Mouse (Mus musculus): ENCODE results near the gene Ecm1. TPM values are rescaled to one million over a fixed set of nuclear protein-coding genes. Genes with fewer than 3 reads are reported as not detected.
A peak's percentile ranks its signal among the peaks of the same experiment; 100 is the strongest.
"Not testable (repeated sequence)": the region's sequence is repeated elsewhere in the genome, so short reads cannot be mapped to it uniquely, and the experiment has no call there.

Gene Ecm1
- polyA plus RNA-seq, 1 experiment from 2014 or later, result 178 TPM

DNA sequence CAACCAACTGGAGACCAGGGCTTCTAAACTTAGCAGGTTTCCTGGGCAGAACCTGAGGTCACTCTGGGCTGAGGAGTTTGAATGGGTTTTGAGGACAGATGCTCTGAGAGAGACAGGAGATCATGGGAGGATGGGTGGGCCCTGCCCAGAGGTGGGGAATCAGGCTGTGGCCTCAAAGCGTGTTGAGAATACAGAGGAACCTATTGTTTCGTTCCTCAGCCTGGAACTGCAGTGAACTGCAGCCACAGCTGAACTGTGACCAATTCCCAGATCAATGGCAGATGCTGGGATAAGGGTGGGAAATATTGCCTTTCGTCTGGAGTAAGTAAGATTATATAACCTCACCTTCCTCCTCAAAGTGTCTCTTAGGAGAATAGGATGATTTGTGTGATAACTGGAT, 43.6 kb downstream of the Ecm1 start:
- no peak for ATAC-seq (replicated peaks; ENCODE audit: low FRiP score, low read depth)
- 42% methylated on average over 3 of the region's 3 CpGs for WGBS

DNA sequence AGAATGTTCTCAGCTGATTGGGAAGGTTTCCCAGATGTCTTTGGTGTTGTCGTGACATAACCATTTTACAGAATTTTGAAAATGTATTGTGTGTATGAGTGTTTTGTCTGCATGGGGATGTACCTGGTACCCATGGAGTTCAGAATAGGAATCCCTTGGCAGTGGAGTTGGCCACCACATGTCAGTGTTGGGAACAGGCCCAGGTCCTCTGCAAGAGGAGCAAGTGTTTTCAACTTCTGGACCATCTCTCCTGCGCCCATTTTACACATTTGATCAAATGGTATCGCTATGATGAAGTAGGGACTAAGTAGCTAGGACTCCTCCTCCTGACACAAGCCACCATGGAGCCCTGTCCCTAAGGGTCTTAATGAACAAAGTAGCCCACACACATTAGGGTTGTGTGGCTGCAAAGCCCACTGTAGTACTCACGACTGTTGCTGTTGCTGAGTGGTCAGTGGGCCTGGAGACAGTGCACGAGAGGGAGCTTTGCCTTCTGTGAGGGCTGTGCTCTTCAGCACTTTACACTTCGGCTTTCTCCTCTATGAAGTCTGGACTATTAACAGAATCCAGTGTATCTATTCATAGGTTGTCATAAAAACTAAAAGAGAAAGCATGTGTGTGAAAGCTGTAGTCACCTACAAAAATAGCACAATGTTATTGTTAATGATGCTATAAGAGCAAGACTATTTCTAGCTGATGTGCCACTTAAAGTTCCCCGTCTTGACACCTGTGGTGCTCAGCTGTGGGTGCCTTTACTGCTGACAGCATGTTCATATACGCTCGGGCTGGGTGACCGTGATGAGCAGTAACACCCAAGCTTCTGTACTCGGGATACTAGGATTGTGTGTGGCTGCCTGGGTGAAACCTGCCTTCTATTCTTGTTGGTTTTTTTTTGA, 44.3 kb downstream of the Ecm1 start:
- Histone ChIP-seq H3K27ac (no peak overlapping the region), H3K4me2 (ENCODE audit: low read length) (no peak overlapping the region), H3K4me3 (replicated peaks; ENCODE audit: low read depth, low read length) (no peak overlapping the region), H3K9me3 (replicated peaks; ENCODE audit: low read length) (no peaks in the 10 kb centered on the region), H3K4me1 (replicated peaks; ENCODE audit: insufficient read depth, low read length) (peaks cover 11% of the 10 kb centered on the region; the same call in 1 of the 2 replicates), H3K27me3 (ENCODE audit: insufficient read depth, low read length) (no peaks in the 10 kb centered on the region), H3K36me3 (ENCODE audit: insufficient read depth, low read length) (no peaks in the 10 kb centered on the region), H3K9ac (ENCODE audit: low read depth, low read length) (no peak overlapping the region)
- WGBS, result 92% methylated on average over 11 of the region's 11 CpGs
- ATAC-seq (replicated peaks; ENCODE audit: low FRiP score, low read depth) (no peak), DNase-seq (ENCODE audit: low spot score) (no peak)
- TF ChIP-seq CTCF (IDR thresholded peaks at IDR 0.05; ENCODE audit: low read depth), result no peak

More for the DNA sequence above, 43.6 kb downstream of the Ecm1 start:
- no peak overlapping the region for H3K4me2 ChIP-seq (ENCODE audit: low read length)
- H3K27me3 ChIP-seq (ENCODE audit: insufficient read depth, low read length), result no peaks in the 10 kb centered on the region
- TF ChIP-seq CTCF (IDR thresholded peaks at IDR 0.05; ENCODE audit: low read depth), result no peak
- H3K27ac ChIP-seq, result no peak overlapping the region
- no peaks in the 10 kb centered on the region for H3K9me3 ChIP-seq (replicated peaks; ENCODE audit: low read length)
- H3K4me3 ChIP-seq (replicated peaks; ENCODE audit: low read depth, low read length), result no peak overlapping the region
- peaks cover 9% of the 10 kb centered on the region; the same call in 1 of the 2 replicates for H3K4me1 ChIP-seq (replicated peaks; ENCODE audit: insufficient read depth, low read length)
- no peaks in the 10 kb centered on the region for H3K36me3 ChIP-seq (ENCODE audit: insufficient read depth, low read length)
- no peak overlapping the region for H3K9ac ChIP-seq (ENCODE audit: low read depth, low read length)
- DNase-seq (ENCODE audit: low spot score), result no peak

DNA sequence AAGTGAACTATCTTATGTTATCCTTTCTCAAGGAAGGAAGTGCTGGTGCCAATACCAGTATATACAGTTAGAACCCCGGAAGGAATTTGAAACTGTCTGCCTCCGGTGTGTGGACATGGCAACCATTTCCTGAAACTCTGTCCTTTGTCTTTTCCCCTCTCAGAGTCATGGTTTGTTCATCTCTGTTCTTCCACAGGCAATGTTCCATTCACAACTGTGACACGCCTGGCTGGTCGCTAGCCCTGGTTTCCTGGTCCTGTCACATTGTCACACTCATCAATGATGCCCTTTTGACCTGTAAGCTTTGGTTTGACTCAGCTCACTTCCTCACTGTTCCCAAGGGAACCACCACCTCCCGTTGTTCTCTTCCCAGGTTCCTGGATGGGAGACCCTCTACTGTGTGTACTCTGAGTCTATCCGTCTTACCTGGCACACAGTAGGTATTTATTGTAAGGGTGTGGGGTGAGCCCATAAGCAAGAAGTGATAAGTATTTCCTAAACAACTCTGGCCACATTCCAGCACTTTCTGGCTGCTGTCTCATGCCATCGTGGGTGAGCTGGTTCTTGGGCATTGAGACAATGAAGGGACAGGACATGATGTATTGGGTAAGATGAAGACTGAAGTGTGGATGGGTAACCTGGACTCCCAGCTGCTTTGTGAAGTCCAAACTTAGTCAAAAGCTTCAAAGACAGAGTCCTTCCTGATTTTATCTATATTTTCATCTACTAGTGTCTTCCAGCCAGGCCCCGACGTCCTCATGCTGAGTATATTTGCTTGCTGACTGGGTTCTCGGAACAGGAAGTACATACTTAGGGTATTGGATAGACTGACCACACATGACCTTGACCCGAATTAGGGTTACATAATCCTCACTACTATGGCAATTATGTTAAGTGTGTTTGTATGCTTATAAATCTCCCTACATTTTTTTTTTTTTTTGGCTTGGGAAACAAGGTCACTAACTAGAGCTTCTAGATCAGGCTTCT, 45.3 kb downstream of the Ecm1 start:
- Histone ChIP-seq H3K9ac (ENCODE audit: low read depth, low read length) (no peak overlapping the region), H3K4me3 (replicated peaks; ENCODE audit: low read depth, low read length) (no peak overlapping the region), H3K27me3 (ENCODE audit: insufficient read depth, low read length) (no peaks in the 10 kb centered on the region), H3K27ac (peak overlapping the region; percentile 15), H3K9me3 (replicated peaks; ENCODE audit: low read length) (no peaks in the 10 kb centered on the region), H3K36me3 (ENCODE audit: insufficient read depth, low read length) (no peaks in the 10 kb centered on the region), H3K4me1 (replicated peaks; ENCODE audit: insufficient read depth, low read length) (peaks cover 14% of the 10 kb centered on the region; the same call in 1 of the 2 replicates), H3K4me2 (ENCODE audit: low read length) (no peak overlapping the region)
- no peak for TF ChIP-seq CTCF (IDR thresholded peaks at IDR 0.05; ENCODE audit: low read depth)
- no peak for DNase-seq (ENCODE audit: low spot score)
- 0 out of 2 replicates have a peak, but pooled peaks have one; percentile 14 for ATAC-seq (replicated peaks; ENCODE audit: low FRiP score, low read depth)
- WGBS, result 55% methylated on average over 11 of the region's 11 CpGs

DNA sequence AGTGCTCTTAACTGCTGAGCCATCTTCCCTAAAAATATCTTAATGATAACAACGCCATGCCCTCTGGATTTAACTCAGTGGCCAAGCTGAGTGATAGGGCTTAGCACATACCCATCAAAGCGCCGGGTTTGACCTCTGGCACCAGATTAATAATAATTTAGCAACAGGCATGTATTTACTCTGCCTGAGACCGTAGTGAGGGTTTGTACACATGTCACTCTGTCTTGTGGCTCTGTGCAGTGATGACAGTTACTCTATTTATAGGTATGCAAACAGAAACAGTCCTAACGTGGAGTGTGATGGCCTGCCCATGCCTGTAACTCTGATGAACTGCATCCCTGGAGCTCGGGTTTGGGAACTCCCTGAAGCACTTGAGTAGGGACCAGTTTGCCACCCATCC, 46.7 kb downstream of the Ecm1 start:
- Histone ChIP-seq H3K4me2 (ENCODE audit: low read length) (no peak overlapping the region), H3K27ac (no peak overlapping the region), H3K4me1 (replicated peaks; ENCODE audit: insufficient read depth, low read length) (peaks cover 23% of the 10 kb centered on the region), H3K9ac (ENCODE audit: low read depth, low read length) (no peak overlapping the region), H3K4me3 (replicated peaks; ENCODE audit: low read depth, low read length) (no peak overlapping the region), H3K36me3 (ENCODE audit: insufficient read depth, low read length) (no peaks in the 10 kb centered on the region), H3K27me3 (ENCODE audit: insufficient read depth, low read length) (no peaks in the 10 kb centered on the region), H3K9me3 (replicated peaks; ENCODE audit: low read length) (no peaks in the 10 kb centered on the region)
- 75% methylated on average over 6 of the region's 6 CpGs for WGBS
- no peak for TF ChIP-seq CTCF (IDR thresholded peaks at IDR 0.05; ENCODE audit: low read depth)
- ATAC-seq (replicated peaks; ENCODE audit: low FRiP score, low read depth) (no peak), DNase-seq (ENCODE audit: low spot score) (no peak)

DNA sequence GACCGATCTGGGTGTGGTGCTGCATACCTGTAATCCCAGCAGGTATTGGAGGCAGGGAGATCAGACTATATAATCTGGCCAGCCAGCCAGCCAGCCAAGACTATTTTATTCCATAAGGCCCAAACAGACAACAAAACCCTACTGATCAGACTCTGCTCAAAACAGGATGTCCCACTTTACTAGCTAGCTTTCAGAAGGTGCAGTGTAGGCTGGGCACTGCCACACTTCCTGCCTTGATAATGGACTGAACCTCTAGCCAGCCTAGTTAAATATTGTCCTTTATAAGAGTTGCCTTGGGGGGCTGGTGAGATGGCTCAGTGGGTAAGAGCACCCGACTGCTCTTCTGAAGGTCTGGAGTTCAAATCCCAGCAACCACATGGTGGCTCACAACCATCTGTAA, 48.8 kb downstream of the Ecm1 start:
- not testable (repeated sequence) for H3K4me3 ChIP-seq (replicated peaks; ENCODE audit: low read depth, low read length); ATAC-seq (replicated peaks; ENCODE audit: low FRiP score, low read depth)

DNA sequence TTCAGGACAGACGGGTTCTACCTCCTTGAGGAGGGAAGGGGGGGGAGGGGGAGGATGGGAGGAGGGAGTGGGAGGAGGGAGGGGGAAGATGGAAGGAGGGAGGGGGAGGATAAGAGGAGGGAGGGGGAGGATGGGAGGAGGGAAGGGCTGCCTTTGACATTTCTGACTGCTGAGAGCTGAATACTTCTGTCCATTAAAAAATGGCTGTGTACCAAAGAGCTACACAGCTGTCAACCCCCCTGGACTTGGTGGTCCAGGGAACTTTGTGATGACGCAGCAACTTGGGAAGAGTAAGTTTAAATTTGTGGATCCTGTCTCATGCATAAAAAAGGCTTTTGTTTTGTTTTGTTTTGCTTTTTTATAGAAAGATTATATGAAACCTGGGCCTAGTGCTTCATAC, 49.4 kb downstream of the Ecm1 start:
- no peak for ATAC-seq (replicated peaks; ENCODE audit: low FRiP score, low read depth)
- Histone ChIP-seq H3K4me2 (ENCODE audit: low read length) (no peak overlapping the region; the same call in 1 of the 2 replicates), H3K9ac (ENCODE audit: low read depth, low read length) (no peak overlapping the region), H3K4me3 (replicated peaks; ENCODE audit: low read depth, low read length) (no peak overlapping the region), H3K36me3 (ENCODE audit: insufficient read depth, low read length) (no peaks in the 10 kb centered on the region), H3K27ac (peak overlapping the region; percentile 3; the same call in 1 of the 2 replicates), H3K4me1 (replicated peaks; ENCODE audit: insufficient read depth, low read length) (peaks cover 33% of the 10 kb centered on the region), H3K9me3 (replicated peaks; ENCODE audit: low read length) (no peaks in the 10 kb centered on the region), H3K27me3 (ENCODE audit: insufficient read depth, low read length) (no peaks in the 10 kb centered on the region)
- 48% methylated on average over 2 of the region's 2 CpGs for WGBS
- no peak for DNase-seq (ENCODE audit: low spot score)
- TF ChIP-seq CTCF (IDR thresholded peaks at IDR 0.05; ENCODE audit: low read depth), result no peak

More for the DNA sequence above, 48.8 kb downstream of the Ecm1 start:
- not testable (repeated sequence) for DNase-seq (ENCODE audit: low spot score); H3K9me3 ChIP-seq (replicated peaks; ENCODE audit: low read length); H3K4me2 ChIP-seq (ENCODE audit: low read length); H3K9ac ChIP-seq (ENCODE audit: low read depth, low read length); H3K27me3 ChIP-seq (ENCODE audit: insufficient read depth, low read length); H3K36me3 ChIP-seq (ENCODE audit: insufficient read depth, low read length)
- H3K27ac ChIP-seq, result peak overlapping the region; percentile 3; the same call in 1 of the 2 replicates
- WGBS, result 88% methylated on average over 2 of the region's 2 CpGs
- peaks cover 29% of the 10 kb centered on the region for H3K4me1 ChIP-seq (replicated peaks; ENCODE audit: insufficient read depth, low read length)

All from kidney, postnatal 0 days (tissue).